Mouse (Mus musculus) limb, embryonic 11.5 days (tissue): ENCODE results near the gene Ppie. TPM values are rescaled to one million over a fixed set of nuclear protein-coding genes. Genes with fewer than 3 reads are reported as not detected.

ENCODE experiments used
- ATAC-seq: fragments of 200-750 bp; cut with Nextera tagmentation; 2 replicates; pipeline ENCODE4 v1.8.0; 2017; ENCODE audit warnings: low read depth; ENCODE audit not compliant: insufficient number of reproducible peaks, low FRiP score, low TSS enrichment
- DNase-seq: peaks from one replicate; pipeline ENCODE4 v3.0.0-alpha.2; 2015; ENCODE audit warnings: low spot score
- H3K27ac ChIP-seq: fragments of 300-500 bp; sonication (generic); replicated peaks from 2 replicates; pipeline ENCODE4 v1.5.1; 2014; ENCODE audit warnings: low read depth, mild to moderate bottlenecking, low read length
- H3K27me3 ChIP-seq: fragments of 300-500 bp; sonication (generic); 2 replicates; pipeline ENCODE4 v1.6.1; 2014; ENCODE audit warnings: mild to moderate bottlenecking, low read length, mixed read lengths; ENCODE audit not compliant: control insufficient read depth, insufficient read depth
- H3K36me3 ChIP-seq: fragments of 300-500 bp; sonication (generic); 2 replicates; pipeline ENCODE4 v1.6.1; 2014; ENCODE audit warnings: mild to moderate bottlenecking, low read length, moderate library complexity, mixed read lengths; ENCODE audit not compliant: control insufficient read depth, insufficient read depth
- H3K4me1 ChIP-seq: fragments of 300-500 bp; sonication (generic); 2 replicates; pipeline ENCODE4 v1.6.1; 2014; ENCODE audit warnings: low read length, mixed read lengths; ENCODE audit not compliant: control insufficient read depth, insufficient read depth
- H3K4me2 ChIP-seq: fragments of 300-500 bp; sonication (generic); 2 replicates; pipeline ENCODE4 v1.6.1; 2014; ENCODE audit warnings: low read depth, mild to moderate bottlenecking, moderate library complexity; ENCODE audit not compliant: severe bottlenecking
- H3K4me3 ChIP-seq: fragments of 300-500 bp; sonication (generic); 2 replicates; pipeline ENCODE4 v1.5.1; 2014; ENCODE audit warnings: low read depth, low read length
- H3K9ac ChIP-seq: fragments of 300-500 bp; sonication (generic); 2 replicates; pipeline ENCODE4 v1.6.1; 2014; ENCODE audit warnings: mild to moderate bottlenecking, low read length
- H3K9me3 ChIP-seq: fragments of 300-500 bp; sonication (generic); 2 replicates; pipeline ENCODE4 v1.6.1; 2016; ENCODE audit warnings: low read length; ENCODE audit not compliant: control insufficient read depth
- WGBS: fragments of 180-500 bp; shearing (Covaris S2); extraction: QIAGEN DNeasy Blood & Tissue Kit; methylation state at CpG from one replicate; pipeline ENCODE4 v1.1.7; 2014; 5-methylcytosine and 5-hydroxymethylcytosine counted together
- polyA plus RNA-seq: library from polyadenylated mRNA; unstranded; fragments of >200 nt; fragmentation: Nextera tagmentation; extraction: Ambion mirVana; gene quantifications from 2 replicates; pipeline ENCODE4 v1.2.1, GENCODE M21; 2014

Gene Ppie
- polyA plus RNA-seq: 125 and 127 TPM in 2 replicates

DNA sequence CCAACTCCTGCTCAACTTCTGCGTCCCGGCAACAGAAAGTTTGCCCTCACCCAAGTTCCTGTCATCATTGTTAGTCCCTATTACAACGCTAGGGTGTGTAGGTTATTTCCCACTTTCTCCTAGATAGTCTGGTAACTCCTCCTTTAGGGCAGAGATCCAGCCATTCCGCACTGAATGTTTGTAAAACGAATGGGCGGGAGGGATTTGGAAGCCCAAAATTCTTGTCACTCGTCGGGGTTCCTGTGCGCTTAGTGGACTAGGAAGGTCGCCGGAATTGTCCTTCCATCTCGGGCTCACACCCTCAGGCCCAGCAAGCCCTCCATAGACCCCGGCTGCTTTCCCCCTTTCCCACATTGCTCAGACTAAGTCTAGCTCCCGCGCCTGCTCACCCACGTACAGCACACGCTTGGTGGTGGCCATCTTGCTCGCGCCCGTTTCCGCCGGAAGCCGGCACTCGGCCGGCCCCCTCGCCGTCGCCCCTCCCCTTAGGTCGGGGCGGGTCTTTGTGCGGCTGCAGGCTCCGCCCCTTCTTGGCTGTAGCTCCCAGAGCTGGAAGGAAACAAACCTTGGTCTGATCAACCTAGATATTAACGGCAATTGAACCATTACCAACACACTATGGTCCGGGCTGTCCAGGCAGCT is at the start of gene Ppie:
Gene Ppie (minus strand): TSS at position 439 of the 642 bp plus-strand sequence.
- Histone ChIP-seq H3K27ac (peak within 1 kb of the TSS; percentile 86), H3K4me1 (peaks cover 9% of the 10 kb centered on the region), H3K4me2 (peak within 1 kb of the TSS; percentile 81), H3K9me3 (no peaks in the 10 kb centered on the region), H3K36me3 (peaks cover 3% of the 10 kb centered on the region), H3K27me3 (no peaks in the 10 kb centered on the region), H3K4me3 (peak within 1 kb of the TSS; percentile 84), H3K9ac (peak within 1 kb of the TSS; percentile 76)
- WGBS: under 1% methylated on average over 34 of the region's 34 CpGs
- DNase-seq (peak; percentile 93), ATAC-seq (peak; percentile 94)

DNA sequence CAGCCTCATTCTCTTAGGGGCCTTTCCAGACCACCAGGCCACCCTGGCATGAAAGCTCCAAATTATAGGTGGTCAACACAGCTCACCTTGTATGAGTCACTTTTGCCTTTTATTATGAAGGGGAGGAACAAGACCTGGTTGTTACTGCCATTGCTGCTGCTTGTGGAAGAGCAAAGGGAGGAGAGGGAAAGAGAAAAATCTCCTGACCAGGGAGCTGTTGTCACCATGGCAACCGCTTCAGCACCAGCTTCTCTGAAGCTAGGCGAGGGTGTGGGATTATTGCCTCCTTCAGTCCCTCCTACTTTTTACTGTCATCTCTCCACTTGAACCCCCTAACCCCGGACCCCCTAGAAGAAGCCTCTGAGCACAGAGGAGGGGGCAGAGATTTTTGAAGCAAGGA is 45.1 kb upstream of the Ppie start:
- H3K27me3 ChIP-seq: peaks cover 37% of the 10 kb centered on the region
- H3K9ac ChIP-seq: no peak overlapping the region
- H3K4me1 ChIP-seq: 0 out of 2 replicates have a peak, but pooled peaks cover 6% of the 10 kb centered on the region
- no peaks in the 10 kb centered on the region for H3K9me3 ChIP-seq
- no peak overlapping the region for H3K4me3 ChIP-seq
- H3K36me3 ChIP-seq: no peaks in the 10 kb centered on the region
- no peak overlapping the region for H3K27ac ChIP-seq
- WGBS: 36% methylated on average over 3 of the region's 3 CpGs
- ATAC-seq: no peak
- H3K4me2 ChIP-seq: no peak overlapping the region
- no peak for DNase-seq

DNA sequence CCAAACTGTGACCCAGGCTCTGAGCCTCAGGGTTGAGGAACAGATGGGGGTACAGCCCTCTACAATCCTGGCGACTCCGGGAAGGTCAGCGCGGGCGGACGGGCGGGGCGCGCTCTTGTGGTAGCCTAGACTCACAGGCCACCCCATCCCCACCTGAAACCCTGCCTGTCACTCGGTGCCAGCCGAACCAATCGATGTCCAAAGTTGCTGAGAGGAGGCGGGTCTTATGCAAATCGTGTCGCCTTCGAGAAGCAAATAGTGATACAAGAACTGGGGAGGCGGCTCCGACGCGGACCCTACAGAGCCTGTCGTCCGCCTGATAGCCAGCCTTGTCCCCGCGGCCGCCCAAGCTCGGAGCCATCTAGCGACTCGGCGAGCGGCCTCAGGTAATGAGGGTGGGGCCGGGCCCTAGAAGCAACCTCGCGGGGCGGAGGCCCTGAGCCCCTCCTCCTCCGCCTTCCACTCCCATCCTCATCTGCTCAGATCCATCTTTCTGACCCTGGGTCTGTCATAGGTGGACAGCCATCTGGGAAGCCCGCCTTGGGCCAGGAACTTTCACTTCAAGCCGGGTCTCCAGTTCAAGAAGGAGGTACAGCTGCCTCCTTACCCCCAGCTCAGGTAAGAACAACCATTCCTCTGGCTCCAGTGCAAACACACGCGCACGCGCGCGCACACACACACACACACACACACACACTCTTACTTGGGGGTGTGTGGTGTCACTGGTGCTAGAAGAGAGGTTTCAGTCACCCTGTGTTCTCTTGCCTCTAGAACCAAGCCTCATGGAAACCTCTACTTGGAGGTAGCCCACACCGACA is 43.7 kb upstream of the Ppie start:
- H3K27ac ChIP-seq: no peak overlapping the region
- 10% methylated on average over 44 of the region's 44 CpGs for WGBS
- peaks cover 37% of the 10 kb centered on the region for H3K27me3 ChIP-seq

DNA sequence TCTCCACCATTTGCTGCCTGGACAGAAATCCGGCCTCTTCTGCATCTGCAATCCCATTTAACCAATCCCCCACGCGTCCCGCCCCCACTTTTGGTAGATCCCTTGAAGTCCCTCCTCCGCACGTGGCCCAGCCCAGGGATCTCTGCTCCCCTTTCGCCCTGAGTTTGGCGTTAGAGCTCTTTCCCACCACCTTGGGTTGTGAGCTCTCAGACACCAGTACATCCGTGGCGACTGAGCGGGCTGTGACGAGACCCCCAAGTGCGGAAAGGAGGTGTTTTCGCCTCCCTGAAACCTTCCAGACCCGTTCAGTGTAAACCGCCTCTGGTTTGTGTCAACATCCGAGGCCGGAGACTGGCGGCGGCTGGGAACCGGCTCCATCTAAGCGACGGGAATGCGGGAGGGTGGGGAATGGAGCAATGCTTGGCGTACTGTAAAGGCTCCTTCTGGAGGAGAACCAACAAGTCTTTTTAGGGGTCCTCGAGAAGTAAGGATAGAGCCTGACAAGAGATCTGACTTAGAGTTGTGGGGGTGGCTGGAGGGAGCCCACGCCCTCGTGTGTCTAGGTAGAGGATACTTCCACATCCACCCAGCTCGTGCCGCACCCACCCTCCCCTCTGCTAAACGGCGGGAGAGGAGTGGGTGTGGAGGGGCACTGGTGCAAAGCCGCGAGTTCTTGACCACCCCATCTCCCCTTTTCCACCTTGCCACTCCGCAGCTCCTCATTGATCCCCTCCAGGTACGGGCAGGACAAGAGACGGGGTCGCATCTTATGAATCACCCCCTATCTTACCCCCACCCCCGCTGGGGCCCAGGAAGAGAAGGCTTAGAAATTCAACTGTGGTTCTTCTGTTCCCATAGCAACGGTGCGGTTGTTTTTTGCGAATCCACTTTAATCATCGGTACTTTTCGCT is 42.8 kb upstream of the Ppie start, which contains the start of gene Hpcal4:
Gene Hpcal4 (plus strand): TSS at position 900 of the 911 bp plus-strand sequence.
- Histone ChIP-seq H3K36me3 (no peaks in the 10 kb centered on the region), H3K27me3 (peaks cover 37% of the 10 kb centered on the region), H3K4me3 (peak within 1 kb of the TSS; percentile 40), H3K9ac (peak within 1 kb of the TSS; percentile 48), H3K27ac (no peak within 1 kb of the TSS), H3K9me3 (no peaks in the 10 kb centered on the region), H3K4me2 (peak within 1 kb of the TSS; percentile 74), H3K4me1 (0 out of 2 replicates have a peak, but pooled peaks cover 6% of the 10 kb centered on the region)
- ATAC-seq: peak; percentile 40
- DNase-seq: peak; percentile 68
- WGBS: under 1% methylated on average over 44 of the region's 44 CpGs

More for the DNA sequence above, 43.7 kb upstream of the Ppie start:
- peak overlapping the region; percentile 40 for H3K4me3 ChIP-seq
- H3K4me2 ChIP-seq: peak overlapping the region; percentile 74
- H3K9ac ChIP-seq: peak overlapping the region; percentile 48
- DNase-seq (peak; percentile 90), ATAC-seq (peak; percentile 89)
- no peaks in the 10 kb centered on the region for H3K36me3 ChIP-seq
- no peaks in the 10 kb centered on the region for H3K9me3 ChIP-seq
- 0 out of 2 replicates have a peak, but pooled peaks cover 6% of the 10 kb centered on the region for H3K4me1 ChIP-seq

DNA sequence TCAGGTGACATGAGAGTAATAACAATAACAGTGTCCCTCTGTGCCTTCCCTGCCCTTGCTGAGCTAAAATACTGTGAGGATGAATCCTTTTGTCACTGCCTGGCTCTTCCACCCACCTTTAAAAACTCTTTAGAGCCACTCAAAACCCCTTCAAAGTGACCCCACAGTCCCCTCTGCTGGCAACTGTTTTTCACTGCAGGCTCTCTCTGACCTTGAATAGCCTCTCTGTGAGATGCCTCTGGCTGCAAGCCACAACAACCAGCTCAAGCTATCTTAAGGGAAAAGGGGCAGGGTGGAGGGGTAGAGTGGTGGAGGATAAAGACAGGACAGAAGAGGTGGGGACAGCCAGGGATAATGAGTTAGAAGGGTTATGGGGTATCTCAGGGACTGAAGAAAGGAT is 32.1 kb upstream of the Ppie start:
- no peak overlapping the region for H3K27ac ChIP-seq
- no peaks in the 10 kb centered on the region for H3K9me3 ChIP-seq
- DNase-seq (no peak), ATAC-seq (no peak)
- no peak overlapping the region for H3K4me2 ChIP-seq
- no peak overlapping the region for H3K4me3 ChIP-seq
- no peaks in the 10 kb centered on the region for H3K36me3 ChIP-seq
- no peaks in the 10 kb centered on the region for H3K4me1 ChIP-seq
- peaks cover 3% of the 10 kb centered on the region; the same call in 1 of the 2 replicates for H3K27me3 ChIP-seq
- H3K9ac ChIP-seq: no peak overlapping the region

DNA sequence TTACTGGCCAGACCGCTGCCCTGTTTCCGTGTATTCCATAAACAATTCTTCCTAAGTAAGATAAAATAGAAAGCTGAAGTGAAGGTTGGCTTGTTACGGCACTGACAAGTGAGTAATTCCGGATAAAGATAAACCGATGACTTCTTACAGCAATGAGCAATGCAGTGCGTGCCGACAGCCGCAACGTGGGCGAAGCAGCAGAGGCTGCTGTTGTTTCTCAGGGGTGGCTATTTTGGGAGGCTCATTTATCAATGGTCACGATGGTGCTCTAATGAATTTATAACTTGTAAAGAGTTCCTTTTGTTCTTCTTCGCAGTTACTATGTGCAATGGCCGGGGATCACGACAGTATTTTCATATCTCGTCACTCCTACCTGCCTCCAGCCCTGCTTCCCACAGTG is 24.4 kb upstream of the Ppie start:
- DNase-seq (no peak), ATAC-seq (no peak)
- 83% methylated on average over 15 of the region's 15 CpGs for WGBS
- Histone ChIP-seq H3K36me3 (no peaks in the 10 kb centered on the region), H3K4me1 (no peaks in the 10 kb centered on the region), H3K27me3 (0 out of 2 replicates have a peak, but pooled peaks cover 4% of the 10 kb centered on the region), H3K9ac (no peak overlapping the region), H3K4me3 (no peak overlapping the region), H3K9me3 (peaks cover 2% of the 10 kb centered on the region; the same call in 1 of the 2 replicates), H3K4me2 (no peak overlapping the region), H3K27ac (no peak overlapping the region)

DNA sequence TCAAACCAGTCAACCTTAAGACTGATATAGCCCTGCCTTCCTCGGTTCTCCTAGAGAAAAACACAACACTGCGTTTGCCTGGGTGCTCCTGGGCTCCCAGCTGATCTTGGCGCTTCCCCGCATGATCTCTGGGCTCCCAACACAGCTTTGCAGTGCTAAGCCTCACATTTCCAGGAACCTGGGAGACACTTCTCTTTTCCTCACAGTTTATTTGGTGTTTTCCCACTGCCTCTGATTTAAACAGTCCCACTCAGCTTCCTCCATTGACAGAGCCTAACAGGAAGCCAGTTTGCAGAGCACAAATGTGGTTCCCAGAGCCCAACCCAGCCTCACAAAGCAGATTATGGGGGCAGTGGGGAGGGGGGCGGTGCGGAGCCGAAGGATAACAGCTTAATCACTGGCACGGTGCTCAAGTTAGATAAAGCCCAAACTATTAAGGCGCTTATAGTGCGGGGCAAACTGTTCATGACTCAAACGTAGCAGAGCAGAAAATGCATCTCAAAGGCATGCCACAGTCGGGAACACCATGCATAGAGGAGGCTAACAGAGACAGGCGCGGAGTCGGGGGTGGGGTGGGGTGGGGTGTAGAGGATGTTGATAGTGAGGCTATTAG is 22.7 kb upstream of the Ppie start:
- DNase-seq: no peak
- no peak for ATAC-seq
- no peak overlapping the region for H3K4me3 ChIP-seq
- H3K9ac ChIP-seq: no peak overlapping the region
- H3K27me3 ChIP-seq: 0 out of 2 replicates have a peak, but pooled peaks cover 4% of the 10 kb centered on the region
- 26% methylated on average over 15 of the region's 15 CpGs for WGBS
- H3K4me2 ChIP-seq: 0 out of 2 replicates have a peak overlapping the region, but pooled peaks have one; percentile 10
- no peak overlapping the region for H3K27ac ChIP-seq
- H3K4me1 ChIP-seq: no peaks in the 10 kb centered on the region
- no peaks in the 10 kb centered on the region for H3K36me3 ChIP-seq
- peaks cover 2% of the 10 kb centered on the region; the same call in 1 of the 2 replicates for H3K9me3 ChIP-seq
